Mouse (Mus musculus): ENCODE results near the gene Pard3b. TPM values are rescaled to one million over a fixed set of nuclear protein-coding genes. Genes with fewer than 3 reads are reported as not detected.

The Pard3b gene
- polyA plus RNA-seq, 1 experiment: not detected

DNA sequence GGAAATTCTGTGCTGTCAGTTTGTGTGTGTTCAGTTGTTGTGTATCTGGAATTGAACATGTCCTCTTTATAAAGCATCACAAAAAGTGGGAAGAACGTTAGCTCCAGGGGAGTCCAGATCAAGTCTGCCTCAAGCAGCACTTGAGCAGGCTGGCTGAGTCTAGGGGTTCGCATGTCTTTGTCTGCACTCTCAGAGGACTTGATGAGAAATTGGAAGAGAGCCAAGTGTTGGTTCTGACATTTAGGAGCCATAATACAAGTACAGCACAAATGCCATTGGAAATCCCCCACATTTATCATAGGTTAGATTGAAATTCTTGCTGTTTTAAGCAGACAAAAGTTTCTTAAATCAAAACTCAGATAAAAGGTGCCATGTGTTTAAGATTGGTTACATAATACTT lies 694.4 kb downstream of the Pard3b start:
- Histone ChIP-seq H3K27ac (ENCODE audit: insufficient read depth, low read depth, low read length) (no peak overlapping the region), H3K4me1 (ENCODE audit: control insufficient read depth, insufficient read depth, low read length) (no peaks in the 10 kb centered on the region), H3K4me3 (ENCODE audit: insufficient read depth, low read depth, low read length) (no peak overlapping the region)
- TF ChIP-seq CTCF (IDR thresholded peaks at IDR 0.05; ENCODE audit: insufficient read depth, low read depth, low read length) (no peak), POLR2A (IDR thresholded peaks at IDR 0.05; ENCODE audit: insufficient read depth, low read depth, low read length) (no peak)
- 65% methylated on average over 2 of the region's 2 CpGs for WGBS

DNA sequence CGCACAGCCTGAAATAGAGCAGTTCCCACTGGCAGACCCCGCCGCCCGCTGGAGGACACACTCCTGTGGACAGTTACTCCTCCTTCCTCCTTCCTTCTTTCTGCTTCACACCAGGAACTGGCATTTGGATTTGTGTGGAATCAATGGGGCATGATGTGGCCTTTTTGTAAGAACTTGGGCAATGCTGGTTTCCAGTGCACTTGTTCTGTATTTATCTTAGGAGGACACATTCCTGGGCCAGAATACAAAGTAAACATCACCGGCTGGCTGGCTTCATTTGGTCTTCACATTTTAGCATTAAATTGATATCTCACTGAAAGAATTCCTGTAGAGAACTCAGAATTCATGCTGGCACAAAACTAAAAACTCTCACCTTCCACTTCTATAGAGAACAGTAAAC lies 695.6 kb downstream of the Pard3b start:
- H3K27ac ChIP-seq (ENCODE audit: insufficient read depth, low read depth, low read length): no peak overlapping the region
- no peaks in the 10 kb centered on the region for H3K4me1 ChIP-seq (ENCODE audit: control insufficient read depth, insufficient read depth, low read length)
- TF ChIP-seq CTCF (IDR thresholded peaks at IDR 0.05; ENCODE audit: insufficient read depth, low read depth, low read length) (no peak), POLR2A (IDR thresholded peaks at IDR 0.05; ENCODE audit: insufficient read depth, low read depth, low read length) (no peak)
- WGBS: 79% methylated on average over 5 of the region's 5 CpGs
- H3K4me3 ChIP-seq (ENCODE audit: insufficient read depth, low read depth, low read length): no peak overlapping the region

DNA sequence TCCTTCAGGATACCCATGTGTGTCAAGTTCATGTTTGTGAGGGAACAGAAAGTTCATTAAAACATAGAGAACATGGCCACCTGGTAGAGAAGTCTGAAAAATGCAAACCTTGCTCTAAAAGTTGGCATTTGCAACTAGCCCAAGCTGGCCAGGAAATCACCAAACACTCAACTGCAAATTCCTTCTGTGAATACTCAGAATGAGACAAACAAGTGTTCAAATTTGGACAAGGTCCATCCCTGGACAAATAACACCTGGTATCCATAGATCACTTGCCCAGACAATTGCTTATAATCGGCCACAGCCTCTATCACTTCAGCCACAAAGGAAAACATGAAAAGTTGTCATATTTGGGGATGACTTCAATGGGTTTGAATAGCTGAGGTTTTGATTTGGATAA lies 701.6 kb downstream of the Pard3b start:
- H3K4me1 ChIP-seq (ENCODE audit: control insufficient read depth, insufficient read depth, low read length): no peaks in the 10 kb centered on the region
- TF ChIP-seq POLR2A (IDR thresholded peaks at IDR 0.05; ENCODE audit: insufficient read depth, low read depth, low read length) (no peak), CTCF (IDR thresholded peaks at IDR 0.05; ENCODE audit: insufficient read depth, low read depth, low read length) (no peak)
- no peak overlapping the region for H3K4me3 ChIP-seq (ENCODE audit: insufficient read depth, low read depth, low read length)
- WGBS: 91% methylated on average over 1 of the region's 1 CpGs
- H3K27ac ChIP-seq (ENCODE audit: insufficient read depth, low read depth, low read length): no peak overlapping the region

DNA sequence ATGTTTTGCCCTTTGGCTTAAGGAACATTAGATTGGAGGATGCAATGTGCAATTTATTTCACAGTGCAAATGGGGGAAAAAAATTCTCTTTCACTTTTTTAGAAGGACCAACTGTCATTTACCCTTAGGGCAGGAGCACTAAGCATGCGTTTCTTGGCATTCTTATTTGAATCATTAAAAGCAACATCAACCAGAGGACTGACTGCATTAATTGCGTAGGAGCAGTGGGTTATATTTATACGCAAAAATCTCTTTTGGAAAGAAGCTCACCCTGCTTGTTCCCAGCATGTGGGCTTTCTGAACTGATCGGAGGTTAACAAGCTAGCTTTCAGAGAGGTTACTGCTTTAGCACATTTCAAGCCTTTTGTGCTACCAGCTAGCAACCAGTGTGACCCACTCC lies 705.7 kb downstream of the Pard3b start:
- Histone ChIP-seq H3K27ac (ENCODE audit: insufficient read depth, low read depth, low read length) (no peak overlapping the region), H3K4me1 (ENCODE audit: control insufficient read depth, insufficient read depth, low read length) (no peaks in the 10 kb centered on the region), H3K4me3 (ENCODE audit: insufficient read depth, low read depth, low read length) (no peak overlapping the region)
- 43% methylated on average over 4 of the region's 4 CpGs for WGBS
- no peak for TF ChIP-seq CTCF (IDR thresholded peaks at IDR 0.05; ENCODE audit: insufficient read depth, low read depth, low read length)
- TF ChIP-seq POLR2A (IDR thresholded peaks at IDR 0.05; ENCODE audit: insufficient read depth, low read depth, low read length): no peak

DNA sequence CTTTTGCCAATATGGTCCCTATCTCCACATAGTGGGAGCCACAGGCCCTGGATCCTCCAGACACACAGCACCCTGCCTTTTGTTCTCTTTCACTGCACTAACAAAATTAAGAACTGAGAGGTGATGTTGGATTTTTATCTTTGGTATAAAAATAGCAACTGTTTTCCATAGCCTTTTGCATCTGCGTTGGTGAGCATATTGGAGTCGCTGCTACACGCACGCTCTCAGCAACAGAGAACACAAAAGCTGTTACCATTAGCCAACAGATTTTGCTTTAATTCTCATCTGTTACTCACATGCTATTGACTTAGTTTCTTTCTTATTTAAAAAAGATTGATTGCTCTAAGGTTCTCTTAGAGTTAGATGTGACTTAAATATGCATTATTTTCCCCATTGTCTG lies 709.7 kb downstream of the Pard3b start:
- whole genome bisulfite sequencing: 62% methylated on average over 4 of the region's 4 CpGs
- TF ChIP-seq POLR2A (IDR thresholded peaks at IDR 0.05; ENCODE audit: insufficient read depth, low read depth, low read length): no peak
- H3K4me3 ChIP-seq (ENCODE audit: insufficient read depth, low read depth, low read length): no peak overlapping the region
- no peak overlapping the region for H3K27ac ChIP-seq (ENCODE audit: insufficient read depth, low read depth, low read length)
- H3K4me1 ChIP-seq (ENCODE audit: control insufficient read depth, insufficient read depth, low read length): no peaks in the 10 kb centered on the region

DNA sequence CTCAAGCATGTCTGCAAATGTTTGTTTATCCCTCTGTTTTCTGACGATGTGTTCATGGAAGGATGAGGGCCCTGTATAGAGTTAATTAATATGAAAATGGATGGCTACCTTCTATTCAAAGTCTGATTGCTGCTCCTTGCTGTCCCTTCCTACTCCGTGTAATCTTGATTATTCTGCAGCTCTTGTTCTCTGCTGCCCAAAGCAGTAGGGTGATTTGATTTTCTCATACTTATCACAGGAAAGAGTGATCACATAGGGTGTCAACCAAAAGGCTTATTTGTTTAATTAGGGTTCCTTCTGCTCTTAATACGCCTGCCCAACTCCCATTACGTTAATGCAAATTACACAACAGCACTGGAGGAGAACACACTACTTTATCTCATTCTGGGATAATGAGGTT lies 716.9 kb downstream of the Pard3b start:
- H3K27ac ChIP-seq (ENCODE audit: insufficient read depth, low read depth, low read length): no peak overlapping the region
- H3K4me1 ChIP-seq (ENCODE audit: control insufficient read depth, insufficient read depth, low read length): no peaks in the 10 kb centered on the region
- no peak overlapping the region for H3K4me3 ChIP-seq (ENCODE audit: insufficient read depth, low read depth, low read length)
- no peak for TF ChIP-seq POLR2A (IDR thresholded peaks at IDR 0.05; ENCODE audit: insufficient read depth, low read depth, low read length)
- TF ChIP-seq CTCF (IDR thresholded peaks at IDR 0.05; ENCODE audit: insufficient read depth, low read depth, low read length): no peak
- 59% methylated on average over 4 of the region's 4 CpGs for WGBS

DNA sequence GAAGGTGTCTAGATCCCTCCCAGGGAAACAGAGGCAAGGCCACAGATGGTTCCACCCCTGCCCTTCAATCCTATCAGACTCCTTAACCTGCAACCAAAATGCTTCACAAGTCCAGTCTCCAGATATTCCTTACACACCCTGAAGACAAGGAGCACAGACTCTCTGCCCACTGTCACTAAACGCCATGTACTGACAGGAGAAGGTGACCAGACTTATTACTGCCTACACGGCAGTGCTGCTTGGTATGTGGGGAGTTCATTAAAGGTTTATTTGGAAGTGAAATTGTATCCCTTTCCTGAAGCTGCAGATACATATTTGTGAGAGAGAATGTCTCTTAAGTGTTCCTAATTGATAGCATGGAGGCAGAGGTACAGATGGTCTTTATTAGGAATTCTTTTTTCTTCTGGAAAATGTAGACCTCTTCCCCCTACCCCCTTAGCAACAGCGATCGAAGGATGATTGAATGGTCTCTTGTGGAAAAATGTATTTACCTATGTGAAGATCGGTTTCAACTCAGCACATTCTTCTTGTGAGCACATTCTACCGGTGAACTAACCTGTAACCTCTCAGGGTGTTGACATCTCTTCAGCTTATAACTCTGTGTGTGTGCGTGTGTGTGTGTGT lies 735.9 kb downstream of the Pard3b start:
- Histone ChIP-seq H3K27ac (ENCODE audit: insufficient read depth, low read depth, low read length) (no peak overlapping the region), H3K4me3 (ENCODE audit: insufficient read depth, low read depth, low read length) (no peak overlapping the region), H3K4me1 (ENCODE audit: control insufficient read depth, insufficient read depth, low read length) (no peaks in the 10 kb centered on the region)
- TF ChIP-seq CTCF (IDR thresholded peaks at IDR 0.05; ENCODE audit: insufficient read depth, low read depth, low read length) (no peak), POLR2A (IDR thresholded peaks at IDR 0.05; ENCODE audit: insufficient read depth, low read depth, low read length) (no peak)
- WGBS: 94% methylated on average over 7 of the region's 7 CpGs

DNA sequence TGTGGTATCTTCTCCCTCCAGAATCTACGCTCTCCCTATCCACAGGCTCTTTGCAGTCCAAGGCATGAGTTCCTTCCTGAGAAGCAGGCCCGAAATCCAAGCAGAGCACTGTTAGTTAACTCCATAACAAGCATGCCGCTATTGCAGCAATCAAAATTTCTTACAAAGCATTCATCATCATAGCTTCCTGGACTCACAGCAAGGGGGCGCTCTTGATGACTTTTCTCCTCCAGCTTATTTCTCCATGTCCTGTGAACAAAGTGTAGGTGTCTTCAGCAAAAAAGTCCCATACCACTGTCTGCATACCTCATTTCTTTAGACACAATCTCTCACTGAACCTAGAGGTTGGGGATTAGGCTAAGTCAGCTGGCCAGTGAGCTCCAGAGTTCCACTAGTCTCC lies 739.7 kb downstream of the Pard3b start:
- H3K27ac ChIP-seq (ENCODE audit: insufficient read depth, low read depth, low read length): no peak overlapping the region
- TF ChIP-seq POLR2A (IDR thresholded peaks at IDR 0.05; ENCODE audit: insufficient read depth, low read depth, low read length): no peak
- no peak overlapping the region for H3K4me3 ChIP-seq (ENCODE audit: insufficient read depth, low read depth, low read length)
- H3K4me1 ChIP-seq (ENCODE audit: control insufficient read depth, insufficient read depth, low read length): no peaks in the 10 kb centered on the region
- WGBS: 91% methylated on average over 4 of the region's 4 CpGs

DNA sequence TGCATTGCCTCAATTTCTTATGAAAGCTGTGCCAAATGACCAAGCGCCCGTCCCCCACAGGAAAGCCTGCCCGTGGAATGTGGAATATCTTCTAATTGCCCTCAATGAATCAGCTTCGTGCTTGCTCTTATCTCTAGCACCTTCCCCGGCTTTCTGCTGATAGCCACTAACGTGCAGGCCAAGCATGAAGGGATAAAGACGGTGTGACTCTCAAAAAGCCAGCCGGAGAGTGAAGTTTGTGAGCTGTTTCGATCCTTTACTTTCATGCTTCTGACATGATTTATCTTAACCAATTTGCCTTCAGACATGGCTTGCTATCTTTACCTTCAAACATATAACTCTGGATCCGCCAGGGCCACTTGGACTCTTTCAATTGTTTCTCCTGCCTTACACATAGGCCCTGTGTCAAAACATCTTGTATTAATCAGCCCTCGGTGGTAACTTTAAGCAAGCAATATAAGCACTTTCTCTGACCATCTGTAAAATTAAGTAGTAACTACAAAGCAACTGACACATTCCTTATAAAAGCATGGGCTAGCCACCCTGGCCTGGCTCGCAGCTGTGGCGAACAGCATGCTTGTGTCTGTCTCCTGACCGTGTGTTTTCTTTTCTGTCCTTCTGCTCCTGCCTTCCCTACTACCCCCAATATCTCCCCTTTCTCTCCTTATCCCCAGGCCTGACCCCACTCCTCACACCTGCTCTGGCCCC lies 744.3 kb downstream of the Pard3b start:
- no peak for TF ChIP-seq POLR2A (IDR thresholded peaks at IDR 0.05; ENCODE audit: insufficient read depth, low read depth, low read length)
- no peak for TF ChIP-seq CTCF (IDR thresholded peaks at IDR 0.05; ENCODE audit: insufficient read depth, low read depth, low read length)
- WGBS: 86% methylated on average over 14 of the region's 14 CpGs
- no peak overlapping the region for H3K4me3 ChIP-seq (ENCODE audit: insufficient read depth, low read depth, low read length)
- H3K27ac ChIP-seq (ENCODE audit: insufficient read depth, low read depth, low read length): no peak overlapping the region
- H3K4me1 ChIP-seq (ENCODE audit: control insufficient read depth, insufficient read depth, low read length): no peaks in the 10 kb centered on the region
